Mouse (Mus musculus) macrophage (primary cell): ENCODE measurements around the gene Gabarapl1. TPM values are rescaled to one million over a fixed set of nuclear protein-coding genes. Genes with fewer than 3 reads are reported as not detected.
A peak's percentile ranks its signal among the peaks of the same experiment; 100 is the strongest.
"Not testable (repeated sequence)": the region's sequence is repeated elsewhere in the genome, so short reads cannot be mapped to it uniquely, and the experiment has no call there.

Experiments
- H3K27ac ChIP-seq: fragments of 350-480 bp; formaldehyde crosslinking; 2 replicates; pipeline ENCODE4 v1.9.0; 2021
- H3K36me3 ChIP-seq: fragments of 350-480 bp; formaldehyde crosslinking; 2 replicates; pipeline ENCODE4 v1.9.0; 2021; ENCODE audit errors: inconsistent target
- H3K4me3 ChIP-seq: fragments of 350-480 bp; formaldehyde crosslinking; 2 replicates; pipeline ENCODE4 v1.9.0; 2021; ENCODE audit errors: inconsistent target
- H3K79me2 ChIP-seq: fragments of 350-480 bp; formaldehyde crosslinking; 2 replicates; pipeline ENCODE4 v1.9.0; 2021; ENCODE audit errors: inconsistent target
- WGBS: methylation state at CpG from one replicate; pipeline ENCODE4 v1.1.7; 2026; ENCODE audit warnings: inconsistent platforms; ENCODE audit not compliant: missing documents; 5-methylcytosine and 5-hydroxymethylcytosine counted together
- polyA plus RNA-seq: library from polyadenylated mRNA; stranded (reverse); fragments of 250-400 nt; gene quantifications from 3 replicates; pipeline ENCODE4 v1.2.4, GENCODE M21; 2018; ENCODE audit warnings: inconsistent platforms
- total RNA-seq, 78 experiments: library from RNA; depleted of rRNA; stranded (reverse); fragments of 250-400 nt; gene quantifications; 1 replicate in 9 of 78; 2 replicates in 24 of 78; 3 replicates in 43 of 78; 4 replicates in 2 of 78; pipeline ENCODE4 v1.2.4; 2018; ENCODE audit warnings: inconsistent platforms in 56 of 78

Gabarapl1 gene
- 10 to 100 TPM; 10.6 to 44.5 (median 16.3) TPM for total RNA-seq (2018; cell fraction: chromatin; rRNA removed)
- 100 to 1,000 TPM in 13 of 26 experiments, 10 to 100 TPM in 13; 57.2 to 230 (median 113) TPM for total RNA-seq (2018; cell fraction: cytosol; rRNA removed)
- total RNA-seq (2018; cell fraction: nucleus; rRNA removed), result 10 to 100 TPM; 17.6 to 75.3 (median 37.3) TPM
- polyA plus RNA-seq, result 89.2 to 276 TPM (median 184 TPM) in 3 replicates

GRCm38 (mm10) chr6:129532942-129533860 lies at the start of gene Gabarapl1:
Gabarapl1 (plus strand) TSS chr6:129533160.
- Histone ChIP-seq H3K4me3 (peak within 1 kb of the TSS; percentile 94), H3K79me2 (peaks cover 43% of the 10 kb centered on the region), H3K36me3 (peaks cover 10% of the 10 kb centered on the region), H3K27ac (peak within 1 kb of the TSS; percentile 76)
- under 1% methylated on average over 50 of the region's 55 CpGs for WGBS

DNA sequence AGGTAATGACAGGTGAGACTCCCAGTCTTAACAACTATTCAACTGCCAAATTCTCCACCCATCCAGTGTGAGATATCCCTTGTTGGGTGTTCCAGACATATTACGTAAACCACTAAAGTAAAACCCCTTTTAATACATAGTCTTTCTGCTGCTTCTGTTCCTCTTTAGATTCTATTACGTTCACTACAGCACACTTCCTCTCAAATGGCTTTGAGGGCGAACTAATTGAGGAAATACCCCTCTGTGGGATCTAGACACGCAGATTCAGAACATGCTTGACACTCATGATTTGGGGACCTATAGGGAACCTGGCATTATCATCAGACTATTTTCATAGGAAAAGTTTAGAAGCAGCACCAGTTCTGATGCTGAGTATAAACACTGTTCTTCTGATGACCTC lies 38.0 kb upstream of the Gabarapl1 start:
- H3K79me2 ChIP-seq, result no peaks in the 10 kb centered on the region
- WGBS, result 4% methylated on average over 4 of the region's 4 CpGs
- no peak overlapping the region for H3K27ac ChIP-seq
- H3K36me3 ChIP-seq, result no peaks in the 10 kb centered on the region
- H3K4me3 ChIP-seq, result no peak overlapping the region

GRCm38 (mm10) chr6:129497345-129498218 lies 35.4 kb upstream of the Gabarapl1 start:
- Histone ChIP-seq H3K4me3 (no peak overlapping the region), H3K79me2 (no peaks in the 10 kb centered on the region), H3K27ac (no peak overlapping the region), H3K36me3 (no peaks in the 10 kb centered on the region)
- WGBS, result 95% methylated on average over 2 of the region's 3 CpGs

DNA sequence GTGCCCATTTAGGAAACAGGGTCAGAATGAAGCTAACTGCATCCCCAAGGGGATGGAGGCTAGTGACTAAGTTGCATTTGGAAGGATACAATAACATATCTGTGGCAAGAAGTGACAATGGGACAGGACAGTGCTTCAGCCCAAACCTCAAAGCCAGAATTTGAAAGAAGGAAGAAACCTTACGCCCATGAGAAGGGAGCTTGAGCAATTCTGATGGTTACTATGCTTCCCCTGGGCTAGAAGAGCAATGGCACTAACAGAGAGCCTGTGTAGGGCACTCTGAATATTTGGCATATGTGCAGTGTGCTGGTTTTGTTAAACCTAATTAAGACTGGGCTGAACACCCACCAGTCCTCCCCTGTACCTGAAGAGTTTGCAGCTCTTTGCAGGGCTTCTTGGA lies 33.4 kb upstream of the Gabarapl1 start:
- H3K4me3 ChIP-seq, H3K27ac ChIP-seq, H3K36me3 ChIP-seq, H3K79me2 ChIP-seq: not testable (repeated sequence)
- 55% methylated on average over 1 of the region's 1 CpGs for WGBS

DNA sequence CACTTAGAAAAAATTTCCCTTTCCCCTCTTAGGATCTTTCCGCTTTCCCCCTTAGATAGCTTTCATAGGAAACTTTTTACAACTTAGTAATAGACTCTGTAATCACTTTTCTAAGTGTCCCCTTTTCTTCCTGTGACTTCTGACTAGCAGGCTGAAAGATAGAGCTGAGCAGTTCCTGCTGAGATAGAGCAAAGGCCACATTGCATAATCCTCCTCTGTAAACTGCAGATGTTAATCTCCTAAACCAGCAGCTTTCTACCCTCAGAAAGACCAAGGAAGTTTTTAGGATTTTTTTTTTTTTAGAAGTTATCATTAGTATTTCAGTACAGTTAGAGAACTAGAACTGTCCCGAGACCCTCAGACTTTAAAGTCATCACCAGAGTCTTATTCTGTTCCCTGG lies 29.5 kb upstream of the Gabarapl1 start:
- H3K79me2 ChIP-seq, result no peaks in the 10 kb centered on the region
- no peak overlapping the region for H3K4me3 ChIP-seq
- no peaks in the 10 kb centered on the region for H3K36me3 ChIP-seq
- no peak overlapping the region for H3K27ac ChIP-seq
- WGBS, result 86% methylated on average over 2 of the region's 2 CpGs

GRCm38 (mm10) chr6:129507024-129507423 lies 25.9 kb upstream of the Gabarapl1 start, which contains the start of gene Olr1:
Olr1 (minus strand) TSS chr6:129507165.
- 63% methylated on average over 9 of the region's 9 CpGs for WGBS
- Histone ChIP-seq H3K4me3 (no peak within 1 kb of the TSS), H3K79me2 (no peaks in the 10 kb centered on the region), H3K36me3 (no peaks in the 10 kb centered on the region), H3K27ac (no peak within 1 kb of the TSS)

GRCm38 (mm10) chr6:129510120-129510911 lies 22.6 kb upstream of the Gabarapl1 start:
- 88% methylated on average over 6 of the region's 6 CpGs for WGBS
- H3K4me3 ChIP-seq, result no peak overlapping the region
- no peaks in the 10 kb centered on the region for H3K79me2 ChIP-seq
- H3K27ac ChIP-seq, result no peak overlapping the region
- H3K36me3 ChIP-seq, result no peaks in the 10 kb centered on the region

GRCm38 (mm10) chr6:129512367-129512766 lies 20.6 kb upstream of the Gabarapl1 start, which contains the start of gene Tmem52b:
Tmem52b (plus strand) TSS chr6:129512555.
- 65% methylated on average over 3 of the region's 3 CpGs for WGBS
- H3K79me2 ChIP-seq, result no peaks in the 10 kb centered on the region
- no peaks in the 10 kb centered on the region for H3K36me3 ChIP-seq
- H3K27ac ChIP-seq, result no peak within 1 kb of the TSS
- H3K4me3 ChIP-seq, result no peak within 1 kb of the TSS

GRCm38 (mm10) chr6:129512868-129513267 lies 20.1 kb upstream of the Gabarapl1 start:
- no peak overlapping the region for H3K4me3 ChIP-seq
- H3K79me2 ChIP-seq, result no peaks in the 10 kb centered on the region
- no peak overlapping the region for H3K27ac ChIP-seq
- WGBS, result 69% methylated on average over 8 of the region's 8 CpGs
- H3K36me3 ChIP-seq, result no peaks in the 10 kb centered on the region

DNA sequence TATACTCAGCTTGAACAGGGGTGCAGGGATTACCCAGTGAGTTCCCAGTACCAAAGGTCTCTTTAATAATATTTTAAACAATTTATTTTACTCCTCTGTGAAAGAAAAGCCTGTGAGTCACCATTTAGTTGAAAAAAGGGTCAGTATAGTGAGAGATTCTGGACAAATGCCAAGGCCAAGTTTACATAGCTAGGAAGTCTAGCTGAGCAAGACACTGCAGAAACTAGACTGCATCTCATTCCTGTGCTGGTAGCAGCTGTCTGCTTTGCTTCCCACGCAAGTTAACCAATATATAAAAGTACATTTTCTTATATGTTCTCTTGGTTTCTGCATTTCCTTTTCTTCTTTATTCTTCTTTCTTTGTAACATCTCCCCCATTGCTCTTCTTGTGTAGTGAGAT lies 19.6 kb upstream of the Gabarapl1 start:
- Histone ChIP-seq H3K27ac (no peak overlapping the region), H3K4me3 (no peak overlapping the region), H3K79me2 (no peaks in the 10 kb centered on the region), H3K36me3 (no peaks in the 10 kb centered on the region)
- WGBS, result 100% methylated on average over 1 of the region's 1 CpGs

- Histone ChIP-seq H3K27ac (no peak overlapping the region), H3K4me3 (no peak overlapping the region), H3K79me2 (no peaks in the 10 kb centered on the region), H3K36me3 (no peaks in the 10 kb centered on the region)
- WGBS, result 50% methylated on average over 1 of the region's 2 CpGs
These were observed 18.6 kb upstream of the Gabarapl1 start for GRCm38 (mm10) chr6:129514376-129514775.

GRCm38 (mm10) chr6:129515068-129515467 lies 17.9 kb upstream of the Gabarapl1 start:
- Histone ChIP-seq H3K79me2 (no peaks in the 10 kb centered on the region), H3K27ac (no peak overlapping the region), H3K4me3 (no peak overlapping the region), H3K36me3 (no peaks in the 10 kb centered on the region)
- 23% methylated on average over 3 of the region's 3 CpGs for WGBS

- no peak overlapping the region for H3K27ac ChIP-seq
- WGBS, result 68% methylated on average over 10 of the region's 10 CpGs
- no peaks in the 10 kb centered on the region for H3K79me2 ChIP-seq
- H3K36me3 ChIP-seq, result no peaks in the 10 kb centered on the region
- H3K4me3 ChIP-seq, result no peak overlapping the region
These were observed 16.6 kb upstream of the Gabarapl1 start for GRCm38 (mm10) chr6:129516388-129516787.
